Mouse (Mus musculus): ENCODE data around the gene Ldb2. TPM values are rescaled to one million over a fixed set of nuclear protein-coding genes. Genes with fewer than 3 reads are reported as not detected.

The Ldb2 gene
- total and polyA plus RNA-seq, 3 experiments = 0.16 TPM; not detected in 2

DNA sequence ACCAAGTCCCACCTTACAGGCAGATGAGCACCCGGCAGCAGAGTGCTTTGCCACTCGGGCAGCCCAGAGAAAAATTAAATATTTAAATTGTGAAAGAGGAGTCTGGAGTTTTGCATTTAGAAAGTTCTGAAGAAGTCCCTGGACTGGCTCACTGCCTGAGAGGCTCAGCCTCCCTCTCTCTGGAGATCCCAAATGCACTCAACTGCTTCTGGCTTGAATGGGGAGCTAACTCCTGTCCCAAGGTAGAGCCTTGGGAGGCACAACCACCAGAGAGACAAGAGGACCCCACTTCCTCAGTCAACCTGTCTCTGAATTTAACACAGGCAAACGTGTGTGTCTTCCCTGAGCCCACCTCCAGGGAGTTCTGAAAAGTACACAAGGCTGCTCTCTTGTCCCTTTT, 987 bp downstream of the Ldb2 start:
- TF ChIP-seq GATA1 (IDR thresholded peaks at IDR 0.05; ENCODE audit: borderline replicate concordance, low read length) = no peak
- TF ChIP-seq TAL1 (conservative IDR thresholded peaks at IDR 0.05; ENCODE audit: low read depth, low read length) = no peak
- no peak for TF ChIP-seq CTCF (IDR thresholded peaks at IDR 0.05; ENCODE audit: low read depth, low read length)
- TF ChIP-seq POLR2AphosphoS5 (IDR thresholded peaks at IDR 0.05; ENCODE audit: insufficient replicate concordance, low read depth, low read length) = no peak
- Histone ChIP-seq H3K36me3 (replicated peaks) (no peaks in the 10 kb centered on the region), H3K27me3 (ENCODE audit: insufficient read depth, low read length) (no peaks in the 10 kb centered on the region), H3K4me3 (ENCODE audit: low read depth, low read length) (no peak overlapping the region), H3K4me1 (ENCODE audit: insufficient read depth, low read depth, low read length) (no peaks in the 10 kb centered on the region), H3K9me3 (replicated peaks) (no peaks in the 10 kb centered on the region)
- ATAC-seq (ENCODE audit: extremely low read depth, insufficient number of reproducible peaks, low FRiP score, poor library complexity, severe bottlenecking) (no peak), DNase-seq (ENCODE audit: low spot score) (no peak)

DNA sequence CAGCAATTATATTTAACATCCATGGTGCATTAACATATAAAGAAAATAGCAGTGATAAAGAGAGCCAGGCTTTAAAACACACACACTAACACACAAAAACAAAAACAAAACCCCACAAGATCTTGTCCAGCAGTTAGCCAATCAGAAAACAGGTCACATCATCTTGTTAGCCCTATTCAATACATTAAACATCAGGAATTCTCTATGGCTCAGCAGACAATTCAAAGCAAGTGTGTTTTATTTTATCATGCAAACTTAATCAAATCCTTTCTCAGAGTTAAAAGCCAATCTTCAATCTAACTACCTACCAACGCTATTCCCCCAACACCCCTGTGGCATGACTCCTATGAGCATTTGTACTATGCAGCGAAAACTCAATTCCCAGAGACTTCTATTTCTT, 1.4 kb downstream of the Ldb2 start:
- Histone ChIP-seq H3K27me3 (ENCODE audit: insufficient read depth, low read length) (no peaks in the 10 kb centered on the region), H3K36me3 (replicated peaks) (no peaks in the 10 kb centered on the region), H3K4me3 (ENCODE audit: low read depth, low read length) (no peak overlapping the region), H3K4me1 (ENCODE audit: insufficient read depth, low read depth, low read length) (no peaks in the 10 kb centered on the region), H3K9me3 (replicated peaks) (no peaks in the 10 kb centered on the region)
- DNase-seq (ENCODE audit: low spot score) (no peak), ATAC-seq (ENCODE audit: extremely low read depth, insufficient number of reproducible peaks, low FRiP score, poor library complexity, severe bottlenecking) (no peak)
- TF ChIP-seq GATA2 (IDR thresholded peaks at IDR 0.05; ENCODE audit: borderline replicate concordance, low read depth, low read length) = no peak
- TF ChIP-seq POLR2AphosphoS5 (IDR thresholded peaks at IDR 0.05; ENCODE audit: insufficient replicate concordance, low read depth, low read length) = no peak
- TF ChIP-seq CTCF (IDR thresholded peaks at IDR 0.05; ENCODE audit: low read depth, low read length) = no peak
- TF ChIP-seq TAL1 (conservative IDR thresholded peaks at IDR 0.05; ENCODE audit: low read depth, low read length) = no peak
- no peak for TF ChIP-seq GATA1 (IDR thresholded peaks at IDR 0.05; ENCODE audit: borderline replicate concordance, low read length)

DNA sequence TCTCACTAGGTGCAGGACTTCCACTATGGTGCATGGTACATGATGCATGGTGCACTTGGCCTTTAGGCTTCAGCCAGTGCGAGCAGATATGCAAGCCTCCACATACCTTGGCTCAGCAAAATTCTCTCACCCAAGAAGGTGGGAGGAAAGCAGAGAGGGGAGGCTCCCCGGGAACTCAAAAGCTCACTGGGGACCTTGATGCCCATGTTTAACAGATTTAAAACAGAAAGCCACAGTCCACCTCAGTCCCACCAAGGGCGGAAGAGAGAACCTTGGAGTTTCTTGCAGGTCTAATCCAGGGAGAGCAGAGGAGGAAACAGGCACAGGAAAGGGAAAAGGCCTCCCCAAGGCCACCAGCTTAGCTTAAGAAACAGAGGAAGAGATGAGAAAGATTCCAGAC, 14.9 kb downstream of the Ldb2 start:
- DNase-seq (ENCODE audit: low spot score) (no peak), ATAC-seq (ENCODE audit: extremely low read depth, insufficient number of reproducible peaks, low FRiP score, poor library complexity, severe bottlenecking) (no peak)
- no peaks in the 10 kb centered on the region for H3K9me3 ChIP-seq (replicated peaks)
- no peaks in the 10 kb centered on the region for H3K36me3 ChIP-seq (replicated peaks)
- TF ChIP-seq GATA1 (IDR thresholded peaks at IDR 0.05; ENCODE audit: borderline replicate concordance, low read length) (no peak), CTCF (IDR thresholded peaks at IDR 0.05; ENCODE audit: low read depth, low read length) (no peak), GATA2 (IDR thresholded peaks at IDR 0.05; ENCODE audit: borderline replicate concordance, low read depth, low read length) (no peak), TAL1 (conservative IDR thresholded peaks at IDR 0.05; ENCODE audit: low read depth, low read length) (no peak), POLR2AphosphoS5 (IDR thresholded peaks at IDR 0.05; ENCODE audit: insufficient replicate concordance, low read depth, low read length) (no peak)
- H3K27me3 ChIP-seq (ENCODE audit: insufficient read depth, low read length) = no peaks in the 10 kb centered on the region
- H3K4me3 ChIP-seq (ENCODE audit: low read depth, low read length) = no peak overlapping the region
- H3K4me1 ChIP-seq (ENCODE audit: insufficient read depth, low read depth, low read length) = no peaks in the 10 kb centered on the region

DNA sequence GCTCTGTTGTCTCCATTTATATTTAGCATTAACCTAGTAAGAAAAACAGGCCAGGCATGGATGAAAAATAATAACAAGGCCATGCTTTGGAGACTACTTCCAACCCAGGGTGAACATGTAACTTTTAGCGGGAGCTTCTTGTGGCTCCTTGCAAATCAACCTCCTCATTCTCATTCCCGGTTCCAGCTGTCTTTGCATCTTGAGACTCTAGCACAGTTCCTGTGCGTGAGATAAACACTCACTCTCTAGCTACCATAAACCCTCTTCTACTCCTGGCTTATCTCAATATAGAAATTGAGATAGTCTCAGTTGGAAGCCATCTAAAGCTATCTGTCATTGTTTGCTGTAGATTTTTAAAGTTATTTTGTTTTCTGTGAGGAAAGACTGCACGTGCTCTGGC, 20.1 kb downstream of the Ldb2 start:
- Histone ChIP-seq H3K4me3 (ENCODE audit: low read depth, low read length) (no peak overlapping the region), H3K4me1 (ENCODE audit: insufficient read depth, low read depth, low read length) (no peaks in the 10 kb centered on the region), H3K36me3 (replicated peaks) (no peaks in the 10 kb centered on the region), H3K27me3 (ENCODE audit: insufficient read depth, low read length) (no peaks in the 10 kb centered on the region), H3K9me3 (replicated peaks) (no peaks in the 10 kb centered on the region)
- DNase-seq (ENCODE audit: low spot score) (no peak), ATAC-seq (ENCODE audit: extremely low read depth, insufficient number of reproducible peaks, low FRiP score, poor library complexity, severe bottlenecking) (no peak)
- TF ChIP-seq POLR2AphosphoS5 (IDR thresholded peaks at IDR 0.05; ENCODE audit: insufficient replicate concordance, low read depth, low read length) (no peak), GATA2 (IDR thresholded peaks at IDR 0.05; ENCODE audit: borderline replicate concordance, low read depth, low read length) (no peak), GATA1 (IDR thresholded peaks at IDR 0.05; ENCODE audit: borderline replicate concordance, low read length) (no peak), CTCF (IDR thresholded peaks at IDR 0.05; ENCODE audit: low read depth, low read length) (no peak), TAL1 (conservative IDR thresholded peaks at IDR 0.05; ENCODE audit: low read depth, low read length) (no peak)

DNA sequence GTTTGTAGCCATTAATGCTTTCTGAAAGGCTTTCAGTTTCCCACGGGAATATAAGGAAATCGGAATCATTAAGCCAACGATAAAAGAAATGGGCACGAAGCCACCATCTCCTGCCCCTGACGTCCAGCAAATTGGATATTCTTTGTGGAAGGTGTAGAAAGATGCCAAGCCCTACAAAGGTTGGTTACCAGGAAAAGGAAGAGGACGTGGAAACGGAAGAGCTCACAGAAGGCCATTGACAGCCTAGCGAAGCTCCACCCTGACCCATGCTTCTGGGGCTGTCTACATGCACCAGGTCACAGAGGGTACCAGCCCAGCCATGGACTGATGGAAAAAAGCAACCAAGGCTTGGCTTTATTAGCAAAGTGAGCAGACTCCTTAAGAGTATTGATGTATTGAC, 31.0 kb downstream of the Ldb2 start:
- H3K9me3 ChIP-seq (replicated peaks) = no peaks in the 10 kb centered on the region
- DNase-seq (ENCODE audit: low spot score) = no peak
- no peaks in the 10 kb centered on the region for H3K36me3 ChIP-seq (replicated peaks)
- no peaks in the 10 kb centered on the region for H3K4me1 ChIP-seq (ENCODE audit: insufficient read depth, low read depth, low read length)
- H3K4me3 ChIP-seq (ENCODE audit: low read depth, low read length) = no peak overlapping the region
- no peak for TF ChIP-seq TAL1 (conservative IDR thresholded peaks at IDR 0.05; ENCODE audit: low read depth, low read length)
- no peak for TF ChIP-seq GATA2 (IDR thresholded peaks at IDR 0.05; ENCODE audit: borderline replicate concordance, low read depth, low read length)
- no peak for TF ChIP-seq GATA1 (IDR thresholded peaks at IDR 0.05; ENCODE audit: borderline replicate concordance, low read length)
- TF ChIP-seq CTCF (IDR thresholded peaks at IDR 0.05; ENCODE audit: low read depth, low read length) = no peak
- TF ChIP-seq POLR2AphosphoS5 (IDR thresholded peaks at IDR 0.05; ENCODE audit: insufficient replicate concordance, low read depth, low read length) = no peak
- H3K27me3 ChIP-seq (ENCODE audit: insufficient read depth, low read length) = no peaks in the 10 kb centered on the region
- ATAC-seq (ENCODE audit: extremely low read depth, insufficient number of reproducible peaks, low FRiP score, poor library complexity, severe bottlenecking) = no peak

DNA sequence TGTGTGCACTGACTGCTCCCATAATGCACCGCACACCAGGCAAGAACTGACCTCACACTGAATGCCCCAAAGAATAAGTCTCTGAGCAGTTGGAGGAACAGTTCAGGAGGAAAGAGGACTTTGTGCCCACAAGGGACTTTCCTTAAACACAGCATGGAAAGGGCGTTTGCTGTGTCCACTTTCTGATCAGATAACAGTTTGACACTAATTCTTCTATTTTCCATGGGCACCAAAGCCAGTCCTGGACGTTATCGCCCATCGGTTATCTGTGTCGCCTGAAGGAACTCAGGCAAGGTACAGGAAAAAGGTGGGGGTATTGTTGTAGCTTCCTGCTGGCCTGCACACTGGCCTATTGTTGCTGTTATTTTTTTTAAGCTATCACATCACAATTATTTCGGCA, 34.6 kb downstream of the Ldb2 start:
- TF ChIP-seq GATA1 (IDR thresholded peaks at IDR 0.05; ENCODE audit: borderline replicate concordance, low read length) = no peak
- DNase-seq (ENCODE audit: low spot score) (no peak), ATAC-seq (ENCODE audit: extremely low read depth, insufficient number of reproducible peaks, low FRiP score, poor library complexity, severe bottlenecking) (no peak)
- no peaks in the 10 kb centered on the region for H3K36me3 ChIP-seq (replicated peaks)
- no peaks in the 10 kb centered on the region for H3K9me3 ChIP-seq (replicated peaks)
- H3K4me3 ChIP-seq (ENCODE audit: low read depth, low read length) = no peak overlapping the region
- no peaks in the 10 kb centered on the region for H3K27me3 ChIP-seq (ENCODE audit: insufficient read depth, low read length)
- no peaks in the 10 kb centered on the region for H3K4me1 ChIP-seq (ENCODE audit: insufficient read depth, low read depth, low read length)

DNA sequence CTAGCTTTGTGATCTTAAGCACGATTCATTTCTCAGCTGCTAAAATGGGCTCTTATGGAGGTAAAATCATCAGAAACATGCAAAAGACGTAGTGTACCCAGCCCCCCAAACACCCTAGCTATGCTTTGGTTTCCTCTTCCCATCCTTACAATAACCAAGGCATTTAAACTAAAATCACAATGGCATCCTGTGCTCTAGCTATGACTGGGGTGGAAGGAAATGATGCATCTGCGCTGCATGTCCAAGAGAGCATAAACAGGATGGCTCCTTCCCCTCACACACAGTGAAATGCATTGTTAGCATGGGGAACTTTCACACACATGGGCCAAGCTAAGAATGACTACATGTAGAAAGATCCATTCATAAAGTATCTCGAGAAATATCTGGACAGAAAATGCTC, 40.3 kb downstream of the Ldb2 start:
- Histone ChIP-seq H3K9me3 (replicated peaks) (no peaks in the 10 kb centered on the region), H3K27me3 (ENCODE audit: insufficient read depth, low read length) (no peaks in the 10 kb centered on the region), H3K36me3 (replicated peaks) (no peaks in the 10 kb centered on the region), H3K4me1 (ENCODE audit: insufficient read depth, low read depth, low read length) (no peaks in the 10 kb centered on the region), H3K4me3 (ENCODE audit: low read depth, low read length) (no peak overlapping the region)
- ATAC-seq (ENCODE audit: extremely low read depth, insufficient number of reproducible peaks, low FRiP score, poor library complexity, severe bottlenecking) (no peak), DNase-seq (ENCODE audit: low spot score) (no peak)
- TF ChIP-seq GATA2 (IDR thresholded peaks at IDR 0.05; ENCODE audit: borderline replicate concordance, low read depth, low read length) = no peak
- TF ChIP-seq POLR2AphosphoS5 (IDR thresholded peaks at IDR 0.05; ENCODE audit: insufficient replicate concordance, low read depth, low read length) = no peak
- no peak for TF ChIP-seq TAL1 (conservative IDR thresholded peaks at IDR 0.05; ENCODE audit: low read depth, low read length)
- TF ChIP-seq CTCF (IDR thresholded peaks at IDR 0.05; ENCODE audit: low read depth, low read length) = no peak
- TF ChIP-seq GATA1 (IDR thresholded peaks at IDR 0.05; ENCODE audit: borderline replicate concordance, low read length) = no peak

Data from G1E (cell line).